In the genomic region with DNA sequence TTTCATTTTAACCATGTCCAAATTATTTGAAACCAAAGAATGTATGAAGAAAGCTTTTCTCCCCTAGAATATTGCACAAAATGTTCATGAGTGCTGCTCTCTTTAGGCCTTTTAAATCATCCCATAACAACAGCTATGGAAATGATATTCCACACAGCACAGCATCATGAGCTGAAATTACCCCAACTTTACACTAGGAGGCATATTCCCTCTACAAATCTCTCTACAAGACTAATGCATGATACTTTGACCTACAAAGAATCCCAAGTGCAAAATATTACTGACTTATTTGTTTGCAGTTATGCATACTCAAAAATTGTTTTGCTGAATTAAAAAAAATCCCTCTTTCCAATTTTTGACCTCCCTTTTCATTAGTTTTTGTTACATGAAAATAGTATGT, we compare ENCODE assay signal across 12 mouse cellular contexts.
DNase-seq lines count a peak whose midpoint lies in the region; ATAC-seq and TF ChIP-seq lines count a peak whose summit lies in the region.
"Had no signal": no experiment of that assay in that cellular context is flagged by ENCODE, and none has a peak within 500 bp of the region (broad histone marks: within the 10 kb centered on the region; RNA-seq: fewer than 3 reads in every experiment).

No protein-coding gene starts in this region.

- no peaks in the 10 kb centered on the region for H3K4me1 ChIP-seq in heart, postnatal 0 days (ENCODE audit: control insufficient read depth, insufficient read depth)
- no peaks in the 10 kb centered on the region for H3K4me1 ChIP-seq in lung, postnatal 0 days (ENCODE audit: insufficient read depth, low read depth, low read length)
- H3K4me1 ChIP-seq in heart, embryonic 11.5 days (ENCODE audit: control insufficient read depth, insufficient read depth, low read length), result no peaks in the 10 kb centered on the region
- H3K4me1 ChIP-seq: forebrain, embryonic 10.5 days; heart, embryonic 10.5 days had no signal

- intact Hi-C loops in heart, postnatal 25 days (cut with DNase I), result loop anchor here (5.0 kb wide), 1 partner anchor 570 kb away; no protein-coding TSS in a partner anchor

- TF ChIP-seq EP300 in heart, postnatal 0 days (IDR thresholded peaks at IDR 0.05; ENCODE audit: low read depth), result no peak
- no peak for TF ChIP-seq EP300 in lung, postnatal 0 days (IDR thresholded peaks at IDR 0.05)

- H3K27me3 ChIP-seq in heart, postnatal 0 days (ENCODE audit: control insufficient read depth, insufficient read depth, low read length), result no peaks in the 10 kb centered on the region
- H3K27me3 ChIP-seq in lung, postnatal 0 days (replicated peaks; ENCODE audit: insufficient read depth, low read length), result no peaks in the 10 kb centered on the region
- no peaks in the 10 kb centered on the region for H3K27me3 ChIP-seq in heart, embryonic 11.5 days (ENCODE audit: control insufficient read depth, insufficient read depth, low read length)

- H3K4me2 ChIP-seq in heart, postnatal 0 days (ENCODE audit: low read depth, low read length), result no peak overlapping the region
- H3K4me2 ChIP-seq in lung, postnatal 0 days (replicated peaks; ENCODE audit: low read depth, low read length), result no peak overlapping the region
- H3K4me2 ChIP-seq in heart, embryonic 11.5 days, result no peak overlapping the region

- no peak; the same call in 1 of the 2 replicates for ATAC-seq in heart, postnatal 0 days (ENCODE audit: insufficient read depth, low read depth)
- no peak for ATAC-seq in lung, postnatal 0 days
- ATAC-seq in heart, embryonic 11.5 days (replicated peaks; ENCODE audit: insufficient number of reproducible peaks, low FRiP score, low TSS enrichment), result no peak

- H3K27ac ChIP-seq in heart, postnatal 0 days (ENCODE audit: low read depth), result no peak overlapping the region
- no peak overlapping the region for H3K27ac ChIP-seq in lung, postnatal 0 days (ENCODE audit: low read length)
- no peak overlapping the region for H3K27ac ChIP-seq in heart, embryonic 11.5 days (ENCODE audit: low read depth, low read length)
- H3K27ac ChIP-seq: forebrain, embryonic 10.5 days; heart, embryonic 10.5 days had no signal

- no peak overlapping the region for H3K4me3 ChIP-seq in heart, postnatal 0 days (ENCODE audit: low read depth, low read length)
- no peak overlapping the region for H3K4me3 ChIP-seq in lung, postnatal 0 days (ENCODE audit: low read depth, low read length)
- no peak overlapping the region for H3K4me3 ChIP-seq in heart, embryonic 11.5 days (ENCODE audit: low read depth, low read length)
- H3K4me3 ChIP-seq: forebrain, embryonic 10.5 days; heart, embryonic 10.5 days had no signal

- no peak overlapping the region for H3K9ac ChIP-seq in heart, postnatal 0 days (replicated peaks; ENCODE audit: low read depth, low read length)
- no peak overlapping the region for H3K9ac ChIP-seq in lung, postnatal 0 days (replicated peaks; ENCODE audit: low read depth)
- no peak overlapping the region for H3K9ac ChIP-seq in heart, embryonic 11.5 days (ENCODE audit: low read depth, low read length)

- no peaks in the 10 kb centered on the region for H3K36me3 ChIP-seq in heart, postnatal 0 days (replicated peaks; ENCODE audit: control insufficient read depth, insufficient read depth, low read length)
- no peaks in the 10 kb centered on the region for H3K36me3 ChIP-seq in lung, postnatal 0 days (ENCODE audit: insufficient read depth, low read length)
- no peaks in the 10 kb centered on the region for H3K36me3 ChIP-seq in heart, embryonic 11.5 days (ENCODE audit: control insufficient read depth, insufficient read depth, low read length)
- H3K36me3 ChIP-seq: forebrain, embryonic 10.5 days; heart, embryonic 10.5 days had no signal

- peak; percentile 19 for DNase-seq in heart, postnatal 0 days (ENCODE audit: low spot score)
- DNase-seq in heart, postnatal 25 days (ENCODE audit: low spot score), result no peak
- DNase-seq in lung, postnatal 0 days (ENCODE audit: low spot score), result peak; percentile 24
- DNase-seq in lung, postnatal 10 days, result no peak
- DNase-seq in brain, adult 2 months (ENCODE audit: low read depth, low spot score), result peak; percentile 76
- DNase-seq in retina, embryonic 14.5 days (ENCODE audit: low spot score), result peak; percentile 72
- DNase-seq in lung, postnatal 25 days (ENCODE audit: low spot score), result no peak
- DNase-seq: kidney, adult 2 months; lung, postnatal 36 days had no signal

- peak; percentile 63 for TF ChIP-seq CTCF in heart, postnatal 0 days (IDR thresholded peaks at IDR 0.05; ENCODE audit: low read depth)
- TF ChIP-seq CTCF in lung, postnatal 0 days (IDR thresholded peaks at IDR 0.05), result peak; percentile 59

- H3K9me3 ChIP-seq in heart, postnatal 0 days (replicated peaks; ENCODE audit: control insufficient read depth, low read length), result no peaks in the 10 kb centered on the region
- no peaks in the 10 kb centered on the region for H3K9me3 ChIP-seq in lung, postnatal 0 days (ENCODE audit: low read length)
- no peaks in the 10 kb centered on the region for H3K9me3 ChIP-seq in heart, embryonic 11.5 days (replicated peaks; ENCODE audit: control insufficient read depth, low read length)
- H3K9me3 ChIP-seq: forebrain, embryonic 10.5 days; heart, embryonic 10.5 days had no signal

Comparison
In these comparisons a context has a peak if more than half of its experiments do, and no peak if none do; other contexts are left out.
1. DNase-seq: peak in heart, postnatal 0 days (single experiment), lung, postnatal 0 days (single experiment), brain, adult 2 months (single experiment) and retina, embryonic 14.5 days (single experiment); none in heart, postnatal 25 days (single experiment), lung, postnatal 10 days (single experiment) and lung, postnatal 25 days (single experiment).